Mouse (Mus musculus): ENCODE results near the gene Hax1.

Hax1 gene

DNA sequence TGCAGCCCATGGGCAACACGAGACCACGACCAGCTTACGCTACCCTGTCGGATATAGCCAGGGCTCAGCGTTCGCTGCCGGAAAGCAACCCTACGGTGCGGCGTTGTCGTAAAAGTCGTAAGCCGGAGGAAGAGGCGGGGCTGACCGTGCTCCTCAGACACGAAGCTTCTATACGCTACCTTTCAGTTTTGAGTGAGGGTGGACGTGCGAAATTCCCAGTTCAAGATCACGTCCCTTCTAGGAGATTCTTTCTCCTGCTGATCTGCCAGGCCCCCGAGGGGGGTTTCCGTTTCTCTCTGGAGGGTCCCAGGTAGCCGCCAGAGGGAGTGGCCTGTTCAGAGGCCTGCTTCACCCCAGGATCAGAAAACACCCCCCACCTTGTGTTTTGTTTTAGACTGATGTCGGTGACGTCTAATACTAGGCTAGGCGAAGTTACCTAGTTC lies at the start of gene Hax1:
TSS of gene Hax1 (minus strand) at position 169 of the 443 bp plus-strand sequence.
- DNase-seq (ENCODE audit: low spot score), result peak; percentile 92

GRCm38 (mm10) chr3:90036263-90036662 lies 37.7 kb upstream of the Hax1 start:
- no peak for DNase-seq (ENCODE audit: low spot score)

- no peak for DNase-seq (ENCODE audit: low spot score)
Observed at GRCm38 (mm10) chr3:90034653-90035052, 36.1 kb upstream of the Hax1 start.

DNA sequence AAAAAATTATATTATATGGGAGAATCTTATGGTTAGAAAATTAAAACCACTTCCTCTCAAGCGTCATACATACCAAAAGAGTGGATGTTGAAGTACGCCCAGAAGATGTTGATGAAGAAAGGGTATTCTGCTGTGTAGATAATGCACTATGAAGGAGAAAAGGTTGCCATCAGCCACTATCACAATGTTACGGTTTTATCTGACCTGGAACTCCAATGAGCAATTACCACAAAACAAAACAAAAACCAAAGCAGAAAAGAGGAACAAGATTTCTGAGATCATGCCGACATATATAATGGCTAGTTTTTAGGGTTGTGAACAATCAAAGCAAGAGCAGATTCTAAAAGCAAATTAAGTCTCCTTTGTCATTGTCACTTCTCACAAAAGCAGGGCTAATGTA lies 18.0 kb upstream of the Hax1 start:
- DNase-seq (ENCODE audit: low spot score), result no peak

GRCm38 (mm10) chr3:90010291-90010690 lies 11.7 kb upstream of the Hax1 start:
- no peak for DNase-seq (ENCODE audit: low spot score)

DNA sequence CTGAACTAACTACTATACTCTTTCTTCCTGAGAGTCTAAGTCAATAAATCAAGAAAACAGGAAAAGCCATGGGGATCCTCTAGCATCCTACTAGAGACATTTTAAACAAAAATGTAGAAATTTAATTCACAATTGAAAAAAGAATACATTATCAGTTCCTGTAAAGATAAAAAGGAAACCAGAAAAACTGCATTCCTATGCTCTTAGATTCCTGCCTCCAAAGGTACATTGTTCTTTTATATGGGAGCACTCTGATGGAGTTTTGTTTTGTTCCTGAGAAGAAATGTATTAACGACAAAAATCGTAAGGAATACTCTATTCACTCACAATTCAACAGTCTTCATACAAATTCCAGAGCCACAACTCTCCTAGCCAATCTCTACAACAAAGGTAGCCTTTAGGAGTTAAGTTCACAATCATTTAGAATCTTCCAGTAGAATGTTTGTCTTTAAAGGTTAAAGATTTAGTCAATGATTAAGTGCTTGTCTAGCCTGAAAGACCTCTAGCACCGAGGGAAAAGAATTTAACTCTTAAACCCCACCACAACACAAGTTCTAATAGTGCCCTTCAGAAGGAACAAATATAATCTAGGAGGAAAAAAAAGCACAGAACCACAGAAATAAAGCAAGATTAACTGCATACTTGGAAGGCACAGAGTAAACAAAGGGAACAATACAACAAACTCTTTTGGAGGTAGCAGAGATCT lies 5.7 kb upstream of the Hax1 start:
- no peak for DNase-seq (ENCODE audit: low spot score)

DNA sequence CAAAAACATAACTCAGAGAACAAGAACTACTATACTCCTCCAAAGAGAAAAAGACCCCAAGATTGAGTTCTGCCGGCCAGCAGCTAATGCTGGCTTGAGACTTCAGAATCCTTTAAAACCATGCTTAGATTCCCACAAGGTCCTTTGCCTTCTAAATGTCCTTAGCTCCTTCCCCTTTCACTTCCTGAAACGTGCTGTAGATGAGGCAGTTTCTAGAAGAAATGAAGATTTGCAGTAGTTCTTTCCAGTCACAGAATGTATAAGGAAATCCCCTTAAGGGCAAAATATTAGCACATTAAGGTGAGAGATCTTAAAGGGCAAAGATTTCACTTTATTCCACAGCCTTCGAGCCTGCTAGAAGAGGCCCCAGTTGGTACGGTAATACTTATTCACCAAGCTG lies 1.2 kb upstream of the Hax1 start:
- peak; percentile 8 for DNase-seq (ENCODE audit: low spot score)

- no peak for DNase-seq (ENCODE audit: low spot score)
Observed at GRCm38 (mm10) chr3:89999090-89999489, 510 bp upstream of the Hax1 start.

GRCm38 (mm10) chr3:89997791-89998495 lies 637 bp downstream of the Hax1 start:
- no peak for DNase-seq (ENCODE audit: low spot score)

- DNase-seq (ENCODE audit: low spot score), result no peak
Observed at GRCm38 (mm10) chr3:89994807-89995515, 3.6 kb downstream of the Hax1 start.

DNA sequence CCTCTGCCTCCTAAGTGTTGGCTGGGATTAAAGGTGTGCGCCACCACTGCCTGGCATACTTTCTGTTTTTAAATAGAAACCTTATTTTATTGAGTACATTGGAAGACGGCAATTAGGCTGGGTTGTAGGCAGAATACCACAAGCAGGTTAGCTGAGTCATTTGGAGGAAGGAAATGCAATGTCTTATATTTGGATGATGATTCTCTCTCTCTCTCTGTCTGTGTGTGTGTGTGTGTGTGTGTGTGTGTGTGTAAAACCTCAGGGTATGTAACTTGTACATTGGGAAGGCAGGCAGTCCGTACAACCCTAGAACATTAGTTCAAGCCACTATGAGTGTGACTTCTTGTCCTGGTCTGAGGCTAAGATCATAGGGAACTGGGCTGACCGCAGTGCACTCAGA lies 10.8 kb downstream of the Hax1 start:
- DNase-seq (ENCODE audit: low spot score), result no peak

DNA sequence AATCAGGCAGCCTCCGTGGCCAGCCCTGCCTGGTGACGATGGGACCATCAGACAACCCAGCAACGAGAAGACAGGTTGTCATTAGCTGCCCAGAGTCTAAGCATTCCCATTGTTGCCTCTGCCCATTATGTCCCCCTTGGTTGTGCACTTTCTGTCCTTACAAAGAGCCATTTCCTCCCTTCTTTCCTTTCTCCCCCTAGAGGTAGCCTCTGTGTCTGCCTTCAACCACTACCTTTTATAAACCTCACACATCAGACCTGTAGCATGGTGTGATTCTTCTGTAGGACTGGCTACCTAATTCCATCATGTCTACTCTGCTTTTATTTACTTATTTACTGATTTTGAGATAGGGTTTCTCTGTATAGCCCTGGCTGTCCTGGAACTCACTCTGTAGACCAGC lies 11.4 kb downstream of the Hax1 start:
- DNase-seq (ENCODE audit: low spot score), result no peak

GRCm38 (mm10) chr3:89982426-89982825 lies 16.2 kb downstream of the Hax1 start:
- DNase-seq (ENCODE audit: low spot score), result no peak

DNA sequence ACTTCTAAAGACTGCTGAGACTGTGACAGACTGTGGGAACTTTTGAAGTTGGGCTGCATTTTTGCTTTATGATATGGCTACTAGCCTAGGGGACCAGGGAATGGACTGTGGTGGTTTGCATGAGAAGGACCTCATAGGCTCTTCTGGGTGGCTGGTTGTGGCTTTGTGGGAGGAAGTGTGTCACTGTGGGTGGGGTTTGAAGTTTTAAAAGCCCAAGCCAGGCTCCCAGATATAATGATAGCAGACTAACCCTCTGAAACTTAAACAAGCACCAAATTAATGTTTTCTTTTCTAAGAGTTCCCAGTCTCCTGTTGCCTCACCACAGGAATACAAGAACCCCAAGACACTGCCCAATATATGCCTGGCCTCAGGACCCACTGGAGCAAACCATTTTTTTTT lies 21.7 kb downstream of the Hax1 start:
- no peak for DNase-seq (ENCODE audit: low spot score)

DNA sequence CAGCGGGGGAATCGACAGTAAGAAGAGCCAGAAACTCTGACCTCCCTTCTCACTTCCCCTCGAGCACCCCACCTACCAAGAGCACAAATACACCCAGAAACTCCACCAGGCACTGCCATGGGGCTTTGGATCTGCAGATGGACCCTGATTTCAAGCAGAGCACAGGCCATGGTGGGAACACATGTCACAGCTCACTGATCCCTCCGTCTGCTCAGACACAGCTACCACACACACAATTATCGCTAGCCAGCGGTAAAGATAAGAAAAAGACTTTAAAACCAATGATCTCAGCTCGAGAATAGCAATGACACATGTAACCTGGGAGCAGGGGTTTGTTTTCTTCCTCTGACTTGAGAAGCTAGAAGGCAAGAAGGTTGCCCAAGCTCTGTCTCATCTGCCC lies 30.1 kb downstream of the Hax1 start:
- DNase-seq (ENCODE audit: low spot score), result no peak

GRCm38 (mm10) chr3:89966946-89967345 lies 31.6 kb downstream of the Hax1 start:
- peak; percentile 28 for DNase-seq (ENCODE audit: low spot score)

GRCm38 (mm10) chr3:89965972-89966371 lies 32.6 kb downstream of the Hax1 start:
- DNase-seq (ENCODE audit: low spot score), result no peak

GRCm38 (mm10) chr3:89965557-89965956 lies 33.0 kb downstream of the Hax1 start:
- no peak for DNase-seq (ENCODE audit: low spot score)

GRCm38 (mm10) chr3:89963926-89964739 lies 34.4 kb downstream of the Hax1 start:
- peak; percentile 91 for DNase-seq (ENCODE audit: low spot score)

DNA sequence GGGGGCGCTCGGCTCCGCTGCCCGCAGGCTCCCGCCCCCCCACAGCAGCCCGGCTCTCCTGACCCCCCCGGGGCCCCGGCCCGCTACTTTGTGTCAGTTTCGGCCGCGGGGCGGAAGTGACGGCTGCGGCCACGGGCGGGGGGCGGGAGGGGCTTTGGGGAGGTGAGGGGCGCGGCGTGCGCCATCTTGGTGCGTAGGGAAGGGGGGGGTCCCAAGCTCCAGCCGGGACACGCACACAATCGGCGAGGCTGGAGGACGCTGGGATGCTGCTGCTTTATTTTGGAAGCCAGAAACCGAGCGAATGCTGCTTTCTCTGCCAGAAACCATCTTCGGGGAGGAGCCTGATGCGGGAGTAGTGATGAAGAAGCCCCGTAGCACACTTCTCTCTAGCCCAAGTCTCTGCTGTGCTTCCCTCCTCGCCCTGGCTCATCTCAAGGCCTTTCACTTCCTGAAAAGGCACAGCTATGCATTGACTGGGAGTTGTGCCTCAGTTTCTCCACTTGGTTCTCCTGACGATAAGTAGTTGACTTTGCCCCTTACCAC lies 35.3 kb downstream of the Hax1 start, which contains the start of gene Atp8b2:
TSS of gene Atp8b2 (minus strand) at position 288 of the 543 bp plus-strand sequence.
- peak; percentile 68 for DNase-seq (ENCODE audit: low spot score)

DNA sequence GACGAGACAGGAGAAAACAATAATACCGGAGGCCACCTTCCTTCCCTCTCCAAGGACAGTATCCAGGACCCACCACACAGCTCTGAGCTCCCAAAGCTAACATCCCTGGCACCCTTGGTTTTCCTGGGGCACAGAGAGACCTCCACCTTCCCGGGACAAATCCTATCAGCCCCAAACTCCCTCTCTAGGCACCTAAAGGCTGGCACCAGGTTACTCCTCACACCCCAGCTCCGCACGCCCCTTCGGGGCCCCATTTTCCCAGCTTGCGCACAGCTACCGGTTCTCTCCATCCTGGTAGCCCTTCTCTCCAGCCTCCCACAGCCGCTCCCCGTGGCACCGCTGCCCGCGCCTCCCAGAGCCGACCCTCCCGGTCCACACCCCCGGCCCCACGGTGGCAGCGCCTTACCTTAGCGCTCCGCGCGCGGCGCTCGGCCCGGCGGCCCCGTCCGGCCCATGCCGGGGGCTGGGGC lies 35.8 kb downstream of the Hax1 start:
- DNase-seq (ENCODE audit: low spot score), result no peak

All from adipocyte (in vitro differentiated cells).